In genomic region chr5:18433287-18433686, GRCm38 (mm10) we compare ENCODE assay signal across 18 mouse cellular contexts.
DNase-seq lines count a peak whose midpoint lies in the region; TF ChIP-seq lines count a peak whose summit lies in the region.
"Had no signal": no experiment of that assay in that cellular context is flagged by ENCODE, and none has a peak within 500 bp of the region (broad histone marks: within the 10 kb centered on the region; RNA-seq: fewer than 3 reads in every experiment).

No protein-coding gene starts in this region.

- no peaks in the 10 kb centered on the region for H3K27me3 ChIP-seq in kidney, adult 2 months (replicated peaks; ENCODE audit: control insufficient read depth, insufficient read depth, low read length)
- H3K27me3 ChIP-seq: hindbrain, embryonic 15.5 days; intestine, embryonic 15.5 days; limb, embryonic 12.5 days had no signal

- H3K36me3 ChIP-seq in kidney, adult 2 months (ENCODE audit: control insufficient read depth, insufficient read depth, low read length), result no peaks in the 10 kb centered on the region
- H3K36me3 ChIP-seq: heart, embryonic 10.5 days; hindbrain, embryonic 15.5 days; intestine, embryonic 15.5 days; limb, embryonic 12.5 days had no signal

- no peaks in the 10 kb centered on the region for H3K4me1 ChIP-seq in kidney, adult 2 months (ENCODE audit: control insufficient read depth, insufficient read depth, low read length)
- H3K4me1 ChIP-seq: heart, embryonic 10.5 days; hindbrain, embryonic 15.5 days; intestine, embryonic 15.5 days; limb, embryonic 12.5 days had no signal

- H3K27ac ChIP-seq in kidney, adult 2 months (ENCODE audit: insufficient read depth, low read depth, low read length), result no peak overlapping the region
- H3K27ac ChIP-seq: heart, embryonic 10.5 days; hindbrain, embryonic 15.5 days; intestine, embryonic 15.5 days; limb, embryonic 12.5 days; macrophage had no signal

- no peak for TF ChIP-seq CTCF in kidney, adult 2 months (conservative IDR thresholded peaks at IDR 0.05; ENCODE audit: insufficient read depth, insufficient read length, low read depth, low read length)

- DNase-seq in kidney, adult 2 months, result peak; percentile 5
- no peak for DNase-seq in kidney, postnatal 36 days
- peak; percentile 19 for DNase-seq in layer of hippocampus, adult 9-11 months
- DNase-seq in layer of hippocampus, adult 9-10 months (ENCODE audit: low spot score), result no peak
- DNase-seq in right cerebral cortex, postnatal 10 days (ENCODE audit: low spot score in 2 of 2), result peak; percentile 43 to 56
- no peak for DNase-seq in right cerebral cortex, adult 18-20 months
- DNase-seq in cerebellum, adult 9-11 months, result no peak
- DNase-seq: adrenal gland, adult 8-10 months; cerebellum, adult 8-10 months; heart, postnatal 4 days; kidney, postnatal 10 days; liver, postnatal 0 days had no signal

- TF ChIP-seq POLR2A in kidney, adult 2 months (IDR thresholded peaks at IDR 0.05; ENCODE audit: low read depth, low read length), result no peak

- H3K4me3 ChIP-seq in kidney, adult 2 months (ENCODE audit: insufficient read depth, low read depth, low read length), result no peak overlapping the region
- H3K4me3 ChIP-seq: heart, embryonic 10.5 days; hindbrain, embryonic 15.5 days; intestine, embryonic 15.5 days; limb, embryonic 12.5 days; myocyte had no signal

- WGBS in kidney, adult 2 months, result 40% methylated on average over 7 of the region's 7 CpGs

Comparison
In these comparisons a context has a peak if more than half of its experiments do, and no peak if none do; other contexts are left out.
1. DNase-seq: peak in kidney, adult 2 months (single experiment), layer of hippocampus, adult 9-11 months (single experiment) and right cerebral cortex, postnatal 10 days (2 of 2); none in kidney, postnatal 36 days (0 of 2), layer of hippocampus, adult 9-10 months (single experiment), right cerebral cortex, adult 18-20 months (single experiment) and cerebellum, adult 9-11 months (single experiment).